Mouse (Mus musculus) brown adipose tissue, adult 24 weeks (tissue): ENCODE results near the gene Sptbn1. TPM values are rescaled to one million over a fixed set of nuclear protein-coding genes. Genes with fewer than 3 reads are reported as not detected.

Source experiments
- H3K27ac ChIP-seq: fragments of 200-500 bp; replicated peaks from 2 replicates; pipeline ENCODE4 v1.5.1; 2012; ENCODE audit warnings: low read depth, mild to moderate bottlenecking, low read length
- H3K4me1 ChIP-seq: fragments of 200-500 bp; 2 replicates; pipeline ENCODE4 v1.6.1; 2012; ENCODE audit warnings: low read length, mixed read lengths; ENCODE audit not compliant: control insufficient read depth, insufficient read depth, insufficient read length
- H3K4me3 ChIP-seq: fragments of 200-500 bp; 2 replicates; pipeline ENCODE4 v1.5.1; 2012; ENCODE audit warnings: low read depth, mild to moderate bottlenecking, low read length, moderate library complexity; ENCODE audit not compliant: insufficient read depth
- polyA plus RNA-seq: library from polyadenylated mRNA; stranded (reverse); fragments of >200 nt; gene quantifications from 2 replicates; pipeline ENCODE4 v1.2.4, GENCODE M21; 2012; ENCODE audit not compliant: missing spikeins, insufficient read depth, insufficient read length

Gene Sptbn1
- polyA plus RNA-seq, 1 experiment: 225 TPM

DNA sequence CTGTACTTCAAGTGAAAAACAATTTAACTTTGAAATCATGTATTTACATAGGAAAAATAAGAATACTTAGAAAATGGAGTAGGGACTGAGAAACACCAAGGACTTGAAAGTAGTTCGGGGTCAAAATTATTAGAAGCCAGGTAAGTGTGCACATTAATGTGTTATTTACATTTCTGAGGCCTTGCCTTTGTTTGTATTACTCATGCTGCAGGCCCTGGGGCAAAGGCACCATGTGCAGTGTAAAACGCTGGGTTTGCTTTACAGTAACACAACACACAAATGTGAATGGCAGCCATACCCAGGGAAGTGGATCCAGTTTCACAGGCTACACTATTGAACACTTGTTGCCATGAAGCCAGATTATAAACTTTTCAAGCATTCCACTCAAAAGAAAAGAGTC, 83.4 kb downstream of the Sptbn1 start:
- peaks cover 32% of the 10 kb centered on the region for H3K4me1 ChIP-seq
- no peak overlapping the region for H3K4me3 ChIP-seq
- no peak overlapping the region for H3K27ac ChIP-seq

DNA sequence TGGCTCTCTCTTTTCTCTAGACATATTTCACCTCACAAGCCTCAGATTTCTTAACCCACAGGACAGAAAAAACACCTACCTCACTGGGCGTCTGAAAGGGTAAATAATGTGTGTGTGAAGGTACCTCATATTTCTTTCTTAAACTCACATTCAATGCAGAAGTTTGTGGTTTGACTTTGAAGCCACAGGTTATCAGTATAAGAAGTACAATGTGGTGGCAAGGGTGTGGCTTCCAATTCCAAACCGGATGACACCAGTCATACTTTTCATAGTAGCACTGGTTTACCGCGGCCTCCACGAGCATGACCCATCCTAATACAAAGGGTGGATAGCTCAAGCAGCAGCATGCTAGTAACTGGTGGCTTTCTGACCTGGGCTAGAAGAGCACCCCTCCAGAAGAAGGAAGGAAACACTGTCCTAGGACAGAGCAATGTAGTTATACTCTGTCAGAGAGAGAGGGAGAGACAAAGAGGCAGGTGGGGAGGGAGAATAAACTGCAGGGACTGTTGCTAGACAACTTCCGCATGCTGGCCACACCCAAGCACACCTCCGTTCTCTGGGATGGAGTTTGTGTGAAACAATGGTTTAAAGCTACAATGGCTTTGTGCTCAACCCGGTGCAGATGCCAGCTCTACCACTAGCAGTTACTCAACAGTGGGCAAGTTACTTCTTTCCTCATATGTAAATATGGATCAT, 85.1 kb downstream of the Sptbn1 start:
- no peak overlapping the region for H3K4me3 ChIP-seq

DNA sequence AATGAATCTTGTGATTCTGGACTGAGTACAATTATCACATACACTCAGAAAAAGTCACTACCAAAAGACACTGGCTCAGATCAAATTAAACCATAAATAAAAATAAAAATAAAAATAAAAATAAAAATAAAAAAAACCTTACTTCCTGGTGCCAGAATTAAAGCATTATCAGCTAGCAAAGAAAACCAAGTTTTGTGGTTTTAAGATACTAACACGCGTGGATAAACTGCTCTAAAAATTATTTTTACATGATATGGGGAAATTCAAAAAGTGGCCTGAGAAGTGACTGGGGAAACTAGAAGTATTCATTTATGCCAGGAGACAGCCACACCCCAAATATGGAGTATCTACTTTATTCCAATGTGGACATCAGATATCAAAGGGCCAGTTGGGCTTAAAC, 89.8 kb downstream of the Sptbn1 start:
- Histone ChIP-seq H3K4me3 (no peak overlapping the region), H3K4me1 (peaks cover 20% of the 10 kb centered on the region), H3K27ac (no peak overlapping the region)

More for the DNA sequence above, 85.1 kb downstream of the Sptbn1 start:
- Histone ChIP-seq H3K4me1 (peaks cover 33% of the 10 kb centered on the region), H3K27ac (0 out of 2 replicates have a peak overlapping the region, but pooled peaks have one; percentile 7)

DNA sequence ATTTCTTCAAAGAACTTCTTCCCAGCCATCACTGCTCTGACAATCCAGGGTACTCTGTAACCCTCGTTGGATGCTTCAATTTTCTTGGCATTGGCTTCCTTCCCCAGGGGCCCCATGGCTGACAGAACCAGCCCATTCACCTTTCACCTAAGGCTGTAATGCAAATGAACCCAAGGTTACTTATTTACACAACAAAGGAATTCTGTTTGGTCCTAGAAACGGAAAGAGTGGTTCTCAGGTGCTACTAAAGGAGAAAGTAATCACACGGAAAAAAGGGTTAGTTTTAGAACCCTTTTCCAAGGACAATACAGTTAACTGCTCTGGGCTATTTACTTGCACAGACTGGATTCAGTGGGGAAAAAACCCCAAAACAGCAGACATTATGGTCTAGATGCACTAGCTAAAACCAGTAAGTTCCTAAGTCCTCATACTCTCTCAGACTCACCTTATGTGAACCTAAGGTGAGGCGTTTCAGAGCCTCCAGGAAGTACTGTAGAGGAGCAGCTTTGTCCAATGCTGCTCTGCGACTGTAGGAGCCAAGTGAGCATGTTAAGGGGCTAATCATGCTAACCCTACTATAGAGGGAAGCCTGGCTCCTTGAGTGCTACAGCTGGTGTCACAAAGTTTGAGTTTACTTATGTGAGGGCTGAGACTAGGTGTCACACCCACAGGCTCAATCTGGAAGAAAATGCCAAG, 90.7 kb downstream of the Sptbn1 start:
- peak overlapping the region; percentile 28; the same call in 1 of the 2 replicates for H3K27ac ChIP-seq

DNA sequence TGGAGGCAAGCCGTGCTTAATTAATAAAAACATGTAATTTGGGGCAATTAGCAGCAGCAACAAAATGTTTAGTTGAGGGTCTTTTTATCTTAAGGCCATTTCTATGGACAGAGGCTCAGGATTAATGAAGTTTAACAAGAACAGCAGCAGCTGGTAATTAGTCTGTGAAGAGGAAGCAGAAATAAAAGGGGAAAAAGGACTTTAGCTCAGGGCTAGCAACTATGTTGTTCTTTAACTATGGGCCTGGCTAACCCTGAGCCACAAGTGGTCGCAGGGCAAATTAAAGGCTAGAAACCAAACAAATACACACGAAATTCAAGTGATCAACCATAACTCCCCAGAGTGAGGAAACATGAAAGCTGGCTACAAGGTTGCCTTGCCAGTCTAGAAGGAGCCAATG, 91.9 kb downstream of the Sptbn1 start:
- Histone ChIP-seq H3K4me1 (peaks cover 21% of the 10 kb centered on the region), H3K4me3 (no peak overlapping the region), H3K27ac (peak overlapping the region; percentile 27; the same call in 1 of the 2 replicates)

More for the DNA sequence above, 90.7 kb downstream of the Sptbn1 start:
- Histone ChIP-seq H3K4me3 (no peak overlapping the region), H3K4me1 (peaks cover 18% of the 10 kb centered on the region)

DNA sequence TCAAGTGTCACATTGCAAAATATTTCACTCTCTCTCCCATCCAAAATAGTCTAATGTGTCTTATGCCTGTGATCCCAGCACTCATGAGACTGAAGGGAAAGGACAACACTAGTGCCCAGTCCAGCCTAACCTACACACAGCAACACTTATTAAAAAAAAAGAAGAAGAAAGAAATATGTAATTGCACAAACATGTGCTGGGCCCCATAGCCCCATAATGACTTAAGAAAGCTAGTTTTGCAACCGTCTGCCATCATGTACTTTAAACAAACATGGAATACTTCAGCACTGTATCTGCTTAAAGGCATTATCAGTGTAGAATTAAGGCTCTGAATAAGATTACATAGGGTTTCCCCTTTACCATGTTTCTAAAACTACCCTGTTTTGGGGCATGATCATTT, 92.4 kb downstream of the Sptbn1 start:
- Histone ChIP-seq H3K4me1 (peaks cover 24% of the 10 kb centered on the region), H3K27ac (no peak overlapping the region; the same call in 1 of the 2 replicates), H3K4me3 (no peak overlapping the region)

DNA sequence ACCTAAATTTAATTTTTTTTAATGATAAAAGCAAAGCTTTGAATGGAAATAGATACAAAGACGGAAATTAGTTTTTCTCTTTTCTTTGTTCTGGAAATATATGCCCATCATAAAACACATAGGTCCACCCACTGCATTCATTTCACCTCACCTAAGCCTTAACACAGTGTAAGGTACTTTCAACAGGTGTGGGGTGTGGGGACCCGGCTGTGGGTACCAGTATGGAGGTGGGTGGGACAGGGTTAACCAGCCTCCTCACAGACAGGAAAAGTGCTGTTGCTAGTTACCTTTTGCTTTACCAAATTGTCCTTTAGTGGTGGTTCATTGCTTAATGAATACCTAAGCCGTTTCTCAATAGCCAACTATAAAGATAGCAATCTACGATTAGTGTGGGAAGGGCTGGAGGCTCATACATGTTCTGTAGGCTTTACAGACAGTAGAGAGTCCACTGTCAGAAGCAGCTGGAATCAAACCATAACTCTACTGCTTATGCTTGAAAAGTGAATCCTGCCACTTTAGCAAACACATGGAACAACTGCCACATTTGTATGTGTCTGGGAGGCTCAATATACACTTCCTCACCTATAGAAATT, 96.3 kb downstream of the Sptbn1 start:
- Histone ChIP-seq H3K27ac (no peak overlapping the region), H3K4me3 (no peak overlapping the region), H3K4me1 (peaks cover 31% of the 10 kb centered on the region)

DNA sequence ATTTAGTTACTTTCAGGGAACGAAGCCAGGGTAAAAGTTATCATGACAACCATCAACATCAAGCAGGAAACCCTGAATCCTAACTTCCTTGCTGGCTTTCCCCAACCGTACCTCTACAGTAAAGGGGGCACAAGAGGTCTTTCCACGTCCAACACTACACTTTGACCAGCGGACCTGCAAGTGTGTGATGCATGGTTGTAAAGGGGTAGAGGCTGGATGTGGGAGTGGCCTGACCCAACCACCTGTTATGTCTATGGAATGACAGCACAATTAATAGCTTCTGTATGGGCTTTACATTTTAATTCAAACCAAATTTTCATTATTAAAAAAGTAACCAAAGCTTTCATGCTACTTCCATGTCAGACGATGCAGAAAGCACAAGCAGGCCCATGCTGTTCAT, 96.8 kb downstream of the Sptbn1 start:
- peaks cover 30% of the 10 kb centered on the region for H3K4me1 ChIP-seq
- no peak overlapping the region for H3K4me3 ChIP-seq
- H3K27ac ChIP-seq: no peak overlapping the region

DNA sequence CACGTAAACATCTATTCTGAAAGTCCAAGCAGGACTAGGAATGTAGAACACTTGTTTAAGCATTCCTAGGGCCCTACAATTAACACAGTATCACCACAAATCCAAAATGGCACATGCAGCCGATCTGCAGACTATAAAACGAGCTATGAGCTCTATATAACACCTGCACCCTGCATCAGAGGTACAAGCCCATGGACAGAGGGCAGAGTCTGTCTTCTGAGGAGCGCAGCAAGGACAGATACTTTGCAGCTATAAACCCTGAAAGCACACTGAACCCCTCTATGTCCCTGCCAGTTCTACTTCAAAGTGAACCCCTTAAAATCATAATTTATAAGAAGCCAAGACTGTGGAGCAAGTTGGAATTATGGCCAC, 101.4 kb downstream of the Sptbn1 start:
- Histone ChIP-seq H3K27ac (peak overlapping the region; percentile 92), H3K4me1 (peaks cover 50% of the 10 kb centered on the region), H3K4me3 (0 out of 2 replicates have a peak overlapping the region, but pooled peaks have one; percentile 4)

DNA sequence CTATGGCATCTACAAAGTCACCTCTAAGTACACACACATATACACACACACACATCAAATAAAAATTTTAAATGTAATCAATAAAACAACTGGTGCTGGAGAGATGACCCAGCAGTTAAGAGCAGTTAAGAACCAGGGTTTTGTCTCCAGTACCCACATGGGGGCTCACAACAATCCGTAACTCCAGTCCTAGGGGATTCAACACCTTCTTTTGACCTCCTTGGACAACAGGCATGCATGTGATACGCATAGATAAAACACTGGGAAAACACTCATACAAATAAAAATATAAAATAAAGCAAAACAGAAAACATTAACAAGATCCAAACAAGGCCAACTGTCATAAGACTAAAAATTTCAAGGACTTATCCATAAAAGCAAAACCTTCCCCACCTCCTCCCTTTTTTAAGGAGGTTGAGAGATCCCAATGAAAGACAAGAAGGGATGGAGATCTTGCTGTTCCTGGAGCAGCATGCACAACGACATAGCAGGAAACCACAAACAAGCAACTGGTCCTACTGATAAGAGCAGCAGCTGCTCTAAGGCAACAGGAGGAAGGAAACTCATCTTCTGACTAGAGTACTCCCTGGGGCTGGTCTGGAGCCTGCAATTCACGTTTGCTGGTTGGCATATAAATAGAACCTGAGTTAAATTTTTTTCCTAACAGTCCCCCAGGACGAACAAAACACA, 102.0 kb downstream of the Sptbn1 start:
- peaks cover 50% of the 10 kb centered on the region for H3K4me1 ChIP-seq
- no peak overlapping the region for H3K4me3 ChIP-seq

DNA sequence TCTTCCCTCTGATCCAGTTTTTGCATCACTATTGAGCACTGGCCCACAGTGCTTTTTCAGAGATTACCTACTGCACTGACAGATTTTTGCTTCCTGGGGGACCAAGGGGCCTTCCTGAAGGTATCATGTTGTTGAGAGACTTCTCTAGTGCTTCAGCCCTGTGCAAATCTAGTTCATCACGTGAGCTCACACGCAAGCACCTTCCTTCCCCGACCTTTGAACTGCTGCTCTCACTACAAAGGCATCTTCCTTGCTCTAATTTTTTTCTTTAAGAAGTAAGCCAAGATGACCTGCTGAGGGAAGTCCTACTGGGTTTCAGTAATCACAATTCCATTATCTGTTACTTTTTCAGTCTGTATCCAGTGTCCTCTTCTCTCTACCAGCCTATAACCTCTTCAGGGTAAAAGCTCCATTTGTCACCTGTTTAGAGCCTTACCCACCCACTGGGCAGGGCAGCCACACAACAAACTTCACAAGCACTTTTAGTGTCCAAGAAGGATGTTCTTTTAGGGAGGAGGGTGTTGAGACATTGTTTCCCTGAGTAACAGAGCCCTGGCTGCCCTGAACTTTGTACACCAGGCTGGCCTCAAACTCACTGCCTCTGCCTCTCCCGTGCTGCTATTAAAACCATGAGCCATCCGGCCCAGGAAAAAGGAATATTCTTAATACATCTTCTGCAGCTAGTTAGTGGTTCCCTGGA, 103.3 kb downstream of the Sptbn1 start:
- Histone ChIP-seq H3K4me3 (no peak overlapping the region), H3K4me1 (peaks cover 49% of the 10 kb centered on the region), H3K27ac (peak overlapping the region; percentile 91)

More for the DNA sequence above, 102.0 kb downstream of the Sptbn1 start:
- H3K27ac ChIP-seq: peak overlapping the region; percentile 82

DNA sequence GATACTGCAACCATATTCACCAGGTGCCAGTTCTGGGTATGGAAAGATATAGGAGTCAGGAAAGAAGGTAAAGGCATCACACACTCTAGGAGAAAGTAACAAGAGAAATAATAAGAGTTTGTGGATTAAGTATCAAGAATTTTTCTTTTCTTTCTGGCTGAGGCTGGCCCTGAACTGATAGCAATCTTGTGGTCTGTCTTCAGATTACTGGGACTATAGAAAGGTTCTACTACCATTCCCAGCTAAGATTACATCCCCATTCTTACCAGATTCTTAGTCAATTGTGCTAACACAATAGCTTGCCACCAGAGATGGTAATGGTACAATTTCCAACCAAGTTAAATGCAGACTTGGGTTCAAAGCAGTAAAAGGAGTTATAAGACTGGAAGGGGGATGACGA, 104.1 kb downstream of the Sptbn1 start:
- Histone ChIP-seq H3K4me3 (no peak overlapping the region), H3K4me1 (peaks cover 56% of the 10 kb centered on the region), H3K27ac (peak overlapping the region; percentile 64)

DNA sequence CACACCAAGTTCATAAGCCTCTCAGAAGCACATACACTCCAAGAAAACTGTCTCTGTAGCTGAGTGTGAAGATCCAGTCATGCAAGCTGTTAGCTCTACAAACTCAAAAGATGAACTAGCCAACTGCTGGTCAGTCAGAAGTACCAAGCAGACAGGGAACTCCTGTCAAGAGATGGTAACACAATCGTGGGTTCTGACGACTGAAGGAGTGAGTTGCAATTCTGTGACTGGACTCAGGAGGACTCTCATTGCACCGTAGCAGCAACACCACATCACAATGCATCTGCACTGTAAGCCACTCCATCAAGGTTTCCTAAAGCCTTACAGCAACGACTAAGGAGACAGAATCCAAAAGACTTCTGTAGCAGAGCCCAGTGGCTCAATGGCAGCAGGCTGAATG, 104.9 kb downstream of the Sptbn1 start:
- H3K27ac ChIP-seq: peak overlapping the region; percentile 80
- H3K4me3 ChIP-seq: no peak overlapping the region
- H3K4me1 ChIP-seq: peaks cover 57% of the 10 kb centered on the region

DNA sequence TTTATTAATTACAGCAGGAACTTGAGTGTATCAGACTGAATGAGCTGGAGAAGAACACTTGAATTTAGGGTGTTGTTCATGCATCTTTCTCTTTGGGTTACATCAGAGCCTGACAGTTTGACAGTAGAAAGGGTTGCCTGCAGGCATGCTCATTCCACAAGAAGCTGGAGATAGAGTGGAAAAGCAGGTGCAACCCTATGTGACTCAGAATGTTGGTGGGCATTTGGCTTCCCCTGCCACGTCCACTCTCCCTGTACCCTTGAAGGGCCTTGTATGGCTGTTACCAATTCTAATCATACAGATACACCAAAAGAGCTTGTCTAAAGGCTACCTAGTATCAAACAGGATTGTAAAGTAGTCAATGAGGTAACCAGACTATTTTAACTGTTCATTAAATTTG, 106.2 kb downstream of the Sptbn1 start:
- no peak overlapping the region for H3K4me3 ChIP-seq
- peaks cover 49% of the 10 kb centered on the region for H3K4me1 ChIP-seq
- H3K27ac ChIP-seq: peak overlapping the region; percentile 87
